Mouse (Mus musculus) heart, adult 2 months (tissue): ENCODE measurements around the gene Slc5a8.

Source experiments
- CTCF ChIP-seq: fragments of 200-600 bp; IDR thresholded peaks from 2 replicates; pipeline ENCODE4 v1.8.1; 2022; ENCODE audit warnings: antibody characterized with exemption, mild to moderate bottlenecking, moderate library complexity
- EP300 ChIP-seq: fragments of 200-500 bp; IDR thresholded peaks from 2 replicates; pipeline ENCODE4 v1.6.1; 2011; ENCODE audit warnings: low read depth, low read length, control low read depth; ENCODE audit not compliant: insufficient read depth
- POLR2A ChIP-seq: fragments of 200-500 bp; IDR thresholded peaks from 2 replicates; pipeline ENCODE4 v1.6.1; 2011; ENCODE audit warnings: mild to moderate bottlenecking, low read depth, low read length, control low read depth; ENCODE audit not compliant: insufficient read depth

DNA sequence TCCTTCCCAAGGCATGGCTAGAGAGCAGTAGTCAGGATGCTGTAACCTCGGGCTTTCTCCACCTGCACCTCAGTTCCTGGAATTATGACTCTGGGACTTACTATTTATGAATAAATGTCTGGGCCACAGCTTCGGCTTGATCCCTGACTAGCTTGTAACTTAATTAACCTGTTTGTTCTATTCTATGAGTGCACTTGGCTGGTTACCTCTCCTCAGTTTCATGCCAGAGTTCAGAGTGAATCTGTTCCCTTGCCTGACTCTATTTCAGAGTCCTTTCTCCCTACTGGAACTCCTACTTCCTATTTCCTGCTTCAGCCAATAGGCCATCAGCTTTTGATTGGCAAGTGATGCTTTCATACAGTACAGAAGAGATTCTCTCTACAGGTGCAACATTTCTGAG is 2.1 kb upstream of the Slc5a8 start:
- TF ChIP-seq EP300 (no peak), CTCF (no peak), POLR2A (no peak)
